Mouse (Mus musculus) lung, postnatal 14 days (tissue): ENCODE measurements at regions not wholly inside any gene's neighbourhood (a gene's known extent, or its start where the extent isn't known, plus 50 kb on each side); places are given as distances from the start of the nearest gene placed in this dataset.

Source experiments
- DNase-seq: peaks from one replicate; pipeline ENCODE4 v3.0.0; 2021

- no peak for DNase-seq
Observed at GRCm38 (mm10) chr10:111789264-111789663, 183.2 kb upstream of the Krr1 start.

- DNase-seq = no peak
Observed at GRCm38 (mm10) chr10:111790911-111791310, 181.6 kb upstream of the Krr1 start.

GRCm38 (mm10) chr10:111795056-111795455, 177.4 kb upstream of the Krr1 start:
- DNase-seq = peak; percentile 61

- no peak for DNase-seq
Observed at GRCm38 (mm10) chr10:111795756-111796155, 176.7 kb upstream of the Krr1 start.

GRCm38 (mm10) chr10:111798851-111799281, 173.6 kb upstream of the Krr1 start:
- no peak for DNase-seq

GRCm38 (mm10) chr10:111799850-111800589, 172.4 kb upstream of the Krr1 start:
- DNase-seq = no peak

- no peak for DNase-seq
Observed at GRCm38 (mm10) chr10:111800590-111800935, 171.9 kb upstream of the Krr1 start.

- DNase-seq = no peak
Observed at GRCm38 (mm10) chr10:111801021-111801793, 171.3 kb upstream of the Krr1 start.

- DNase-seq = no peak
Observed at GRCm38 (mm10) chr10:111801794-111802359, 170.6 kb upstream of the Krr1 start.

- DNase-seq = no peak
Observed at GRCm38 (mm10) chr10:111806333-111806732, 166.1 kb upstream of the Krr1 start.

GRCm38 (mm10) chr10:111806916-111807315, 165.5 kb upstream of the Krr1 start:
- no peak for DNase-seq

GRCm38 (mm10) chr10:111813736-111814135, 158.7 kb upstream of the Krr1 start:
- DNase-seq = no peak

- no peak for DNase-seq
Observed at GRCm38 (mm10) chr10:111814648-111815047, 157.8 kb upstream of the Krr1 start.

GRCm38 (mm10) chr10:111815160-111815559, 157.3 kb upstream of the Krr1 start:
- DNase-seq = no peak

- no peak for DNase-seq
Observed at GRCm38 (mm10) chr10:111815821-111816599, 156.5 kb upstream of the Krr1 start.

GRCm38 (mm10) chr10:111819755-111820451, 152.6 kb upstream of the Krr1 start:
- DNase-seq = no peak

- no peak for DNase-seq
Observed at GRCm38 (mm10) chr10:111824820-111825219, 147.6 kb upstream of the Krr1 start.

- DNase-seq = no peak
Observed at GRCm38 (mm10) chr10:111826033-111826754, 146.3 kb upstream of the Krr1 start.

GRCm38 (mm10) chr10:111827246-111827645, 145.2 kb upstream of the Krr1 start:
- no peak for DNase-seq

GRCm38 (mm10) chr10:111827930-111828329, 144.5 kb upstream of the Krr1 start:
- no peak for DNase-seq

GRCm38 (mm10) chr10:111828610-111829009, 143.9 kb upstream of the Krr1 start:
- DNase-seq = no peak

- no peak for DNase-seq
Observed at GRCm38 (mm10) chr10:111829291-111829690, 143.2 kb upstream of the Krr1 start.
